Mouse (Mus musculus) frontal cortex, postnatal 14 days (tissue): ENCODE results near the gene Nck2.

ENCODE experiments used
- DNase-seq, 2 experiments: peaks; one replicate each; pipeline ENCODE4 v3.0.0; 2022; ENCODE audit warnings: low spot score in 2 of 2

Gene Nck2

DNA sequence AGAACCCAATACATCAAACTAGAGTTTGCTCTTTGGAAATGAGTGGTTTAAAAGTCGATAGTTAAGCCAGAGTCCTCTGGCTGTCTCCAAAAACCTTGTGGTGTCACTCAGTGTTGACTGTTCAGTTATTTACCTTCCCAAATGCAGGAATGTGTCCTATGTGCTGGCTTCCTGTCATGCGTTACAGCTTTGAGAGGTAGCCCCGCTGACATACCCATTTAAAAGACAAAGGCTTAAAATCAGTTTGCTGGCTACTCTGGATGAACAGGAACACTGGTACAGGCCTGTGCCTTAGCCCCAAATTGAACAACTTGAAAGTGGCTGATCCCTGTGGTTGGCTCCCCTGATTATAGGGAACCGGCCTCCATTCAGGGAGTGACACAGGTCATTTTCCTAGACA lies 126.7 kb downstream of the Nck2 start:
- DNase-seq: no peak

DNA sequence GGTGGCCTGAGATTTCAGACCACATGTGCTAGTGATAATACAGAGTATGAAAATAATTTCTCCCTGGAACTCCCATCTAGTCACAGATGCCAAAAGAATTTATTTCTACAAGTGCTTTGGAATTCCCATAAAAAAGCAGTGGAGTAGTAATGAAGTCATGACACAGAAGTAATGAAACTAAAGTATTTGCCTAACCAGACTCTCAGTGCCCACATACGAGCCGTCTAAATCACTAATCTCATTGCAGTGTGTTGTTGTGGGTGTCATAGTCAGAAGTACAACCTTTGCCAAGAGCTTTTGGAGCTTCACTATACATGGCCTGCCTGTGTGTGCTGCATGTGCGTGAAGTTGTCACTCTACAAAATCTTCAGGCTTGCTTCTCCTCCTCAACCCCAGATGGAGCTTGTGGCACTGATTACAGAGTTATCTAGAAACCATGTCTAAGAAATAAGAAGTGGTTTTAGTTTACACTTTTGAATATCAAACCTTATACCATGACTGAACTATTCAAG lies 130.5 kb downstream of the Nck2 start:
- no peak for DNase-seq

DNA sequence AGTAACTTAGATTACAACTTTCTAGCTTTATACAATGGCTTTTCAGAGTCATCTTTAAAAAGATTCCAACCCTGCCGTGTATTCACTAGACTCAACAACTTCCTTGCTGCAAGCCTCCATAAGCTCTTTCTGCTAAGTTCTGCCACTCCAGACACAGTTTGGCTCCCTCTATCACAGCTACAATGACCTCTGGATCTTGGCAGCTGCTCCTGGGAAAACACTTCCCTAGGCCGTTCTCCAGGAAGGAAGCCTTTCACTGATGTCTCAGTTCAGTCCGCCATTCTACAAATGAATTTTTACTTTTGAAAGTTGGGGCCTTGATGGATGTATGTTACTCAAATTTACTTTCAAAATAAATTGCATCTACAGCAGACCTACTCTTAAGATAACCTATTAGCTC lies 133.0 kb downstream of the Nck2 start:
- DNase-seq: no peak

DNA sequence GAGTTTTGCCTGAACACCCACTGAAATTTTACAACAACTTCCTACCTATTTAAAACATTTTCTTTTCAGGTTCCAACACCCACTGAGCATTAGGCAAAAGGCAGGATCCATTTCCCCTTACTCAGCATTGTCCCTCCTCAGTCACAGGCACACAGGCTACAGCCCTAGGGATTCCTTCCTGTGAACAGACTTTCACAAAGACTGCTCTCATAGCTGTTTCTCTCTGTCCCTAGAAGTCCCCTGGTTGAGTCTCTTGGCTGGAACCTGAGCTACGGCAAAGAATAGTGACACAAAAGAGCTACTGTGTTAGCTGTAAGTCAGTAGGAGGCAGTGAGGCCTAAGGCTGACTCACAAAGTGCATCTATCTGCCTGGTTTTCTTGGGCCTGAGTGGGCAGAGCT lies 139.2 kb downstream of the Nck2 start:
- DNase-seq: no peak

DNA sequence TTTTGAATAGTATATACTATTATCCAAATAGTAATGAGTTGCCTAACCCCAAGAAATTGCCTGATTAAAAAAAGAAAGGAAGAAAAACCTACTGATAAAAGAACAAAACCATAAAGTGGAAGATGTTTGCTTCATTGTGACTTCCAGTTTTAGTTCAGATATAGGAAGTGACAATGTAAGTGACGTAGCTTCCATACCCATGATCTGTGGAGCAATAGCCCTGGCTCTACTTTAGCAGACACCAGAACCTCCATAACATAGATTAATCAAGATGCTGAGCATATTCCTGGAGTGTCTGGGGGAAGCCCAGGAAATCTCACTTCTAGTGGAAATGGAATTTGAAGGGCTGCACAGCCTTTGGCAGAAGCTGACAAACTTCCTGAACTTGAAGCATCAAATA lies 144.6 kb downstream of the Nck2 start:
- DNase-seq: no peak

DNA sequence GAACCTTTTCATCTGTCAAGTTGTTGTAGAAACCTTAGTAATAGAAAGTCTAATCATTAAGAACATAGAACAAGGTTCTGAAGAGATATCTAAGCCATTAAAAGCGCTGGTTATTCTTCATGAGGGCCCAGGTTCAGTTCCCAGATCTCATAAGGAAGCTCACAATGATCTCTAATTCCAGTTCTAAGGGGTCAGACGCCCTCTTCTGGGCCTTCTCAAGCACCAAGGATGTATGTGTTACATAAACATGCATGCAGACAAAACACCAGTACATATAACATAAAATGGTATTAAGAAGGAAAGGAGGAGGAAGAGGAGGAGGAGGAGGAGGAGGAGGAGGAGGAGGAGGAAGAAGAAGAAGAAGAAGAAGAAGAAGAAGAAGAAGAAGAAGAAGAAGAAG lies 145.5 kb downstream of the Nck2 start:
- DNase-seq: no peak

DNA sequence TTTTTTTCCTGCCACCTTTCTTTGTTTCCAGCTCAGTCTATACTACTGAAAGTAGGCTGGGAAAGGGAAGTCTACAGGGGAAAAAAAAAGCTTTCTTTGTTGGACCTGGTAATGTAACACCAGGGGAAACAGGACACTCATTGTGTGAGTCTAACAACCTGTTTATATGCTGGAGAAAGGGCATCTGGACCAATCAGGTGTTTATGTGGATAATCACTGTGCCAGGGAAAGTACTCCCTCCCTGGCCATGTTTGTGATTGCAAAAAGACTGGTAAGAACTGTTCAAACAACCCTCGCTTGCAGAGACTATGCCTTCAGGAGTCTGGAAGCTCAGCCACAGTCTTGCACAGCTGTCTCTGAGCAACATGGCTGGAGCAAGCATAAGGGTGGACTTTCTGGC lies 146.3 kb downstream of the Nck2 start:
- DNase-seq: no peak

DNA sequence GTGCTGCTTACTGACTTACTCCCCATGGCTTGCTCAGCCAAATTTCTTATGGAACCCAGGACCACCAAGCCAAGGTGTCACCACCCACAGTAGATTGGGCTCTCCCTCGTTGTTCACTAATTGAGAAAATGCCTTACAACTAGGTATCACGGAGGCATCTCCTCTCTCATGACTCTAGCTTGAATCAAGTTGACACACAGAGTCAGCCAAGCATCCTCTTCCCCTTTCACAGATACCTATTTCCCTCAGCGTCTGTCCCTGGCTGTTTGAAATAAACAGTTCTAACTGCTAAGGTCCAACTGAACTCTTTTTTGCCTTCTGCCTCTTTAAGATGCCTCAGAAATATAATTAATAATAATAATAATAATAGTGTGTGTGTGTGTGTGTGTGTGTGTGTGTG lies 148.7 kb downstream of the Nck2 start:
- no peak for DNase-seq

DNA sequence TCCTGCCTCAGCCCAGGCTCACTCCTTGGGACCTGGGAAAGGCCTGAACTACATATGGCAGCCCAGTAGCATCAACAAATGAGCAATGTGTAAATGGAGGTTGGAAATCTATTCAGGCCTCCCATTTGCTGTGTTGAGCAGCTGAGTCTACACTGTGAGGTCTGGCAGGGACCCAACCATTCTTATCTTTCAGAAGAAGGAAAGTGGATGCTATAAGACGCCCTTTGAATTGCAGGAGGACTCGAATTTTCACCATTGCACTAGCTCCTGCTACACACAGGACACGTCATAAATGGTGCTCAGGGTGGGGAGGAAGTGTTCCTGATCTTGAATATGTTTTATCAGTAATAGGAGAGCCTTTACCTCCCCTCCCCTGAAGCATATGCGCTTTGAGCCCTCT lies 150.4 kb downstream of the Nck2 start:
- no peak for DNase-seq

DNA sequence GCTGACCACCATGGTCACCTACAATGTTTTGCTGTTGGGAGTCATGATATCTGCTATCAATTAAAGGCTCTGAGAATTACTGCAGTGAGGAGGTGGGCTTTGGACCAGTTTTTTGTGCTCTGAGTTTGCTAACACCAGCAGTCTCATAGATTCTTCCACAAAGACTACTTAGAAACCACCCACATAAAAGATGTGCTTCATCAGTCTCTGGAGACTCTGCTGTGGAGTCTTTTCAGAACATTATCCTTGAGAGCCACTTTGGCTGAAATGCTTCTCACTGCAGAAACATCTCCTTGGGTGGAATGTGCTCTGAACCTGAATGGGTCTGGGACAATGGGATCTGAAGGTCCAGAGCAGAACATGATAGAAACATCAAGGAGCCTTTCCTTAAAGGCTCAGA lies 153.4 kb downstream of the Nck2 start:
- DNase-seq: no peak

DNA sequence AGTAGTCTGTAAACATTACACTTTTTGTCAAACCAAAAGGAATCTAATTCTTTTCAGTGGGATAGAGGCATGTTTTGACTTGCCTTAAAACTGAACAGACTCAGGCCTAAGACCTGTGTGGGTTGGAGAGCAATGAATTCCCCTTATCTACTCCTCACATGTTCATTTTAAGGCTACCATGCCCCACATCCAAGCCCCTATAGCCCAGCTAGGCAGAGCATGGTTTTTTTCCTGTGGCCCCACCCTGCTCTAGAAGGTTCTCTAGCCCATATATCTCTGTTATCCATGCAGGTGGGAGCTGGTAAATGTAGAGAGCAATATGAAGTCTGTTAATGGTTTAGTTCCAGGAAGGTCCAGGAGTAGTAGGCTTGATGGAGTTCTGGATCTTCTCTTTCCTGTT lies 155.1 kb downstream of the Nck2 start:
- no peak for DNase-seq

DNA sequence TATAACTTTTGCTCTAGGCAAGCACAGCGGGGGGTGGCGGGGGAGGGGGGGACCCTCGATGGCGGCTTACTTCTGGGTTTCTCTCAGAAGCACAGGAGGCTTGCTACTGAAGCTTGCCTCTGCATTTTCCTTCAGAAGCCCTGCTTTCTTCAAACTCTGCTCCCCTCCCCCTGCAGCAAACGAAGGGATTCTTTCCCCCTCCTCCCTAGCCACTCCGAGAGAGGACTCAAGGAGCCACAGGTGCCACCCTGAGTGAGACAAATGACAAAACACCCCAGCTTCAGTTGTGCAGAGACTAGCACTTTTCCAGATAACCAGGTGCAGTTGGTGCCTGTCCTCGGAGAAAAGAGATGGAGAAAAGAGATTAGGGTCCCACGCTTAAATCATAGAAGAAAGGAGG lies 156.7 kb downstream of the Nck2 start:
- DNase-seq: no peak

DNA sequence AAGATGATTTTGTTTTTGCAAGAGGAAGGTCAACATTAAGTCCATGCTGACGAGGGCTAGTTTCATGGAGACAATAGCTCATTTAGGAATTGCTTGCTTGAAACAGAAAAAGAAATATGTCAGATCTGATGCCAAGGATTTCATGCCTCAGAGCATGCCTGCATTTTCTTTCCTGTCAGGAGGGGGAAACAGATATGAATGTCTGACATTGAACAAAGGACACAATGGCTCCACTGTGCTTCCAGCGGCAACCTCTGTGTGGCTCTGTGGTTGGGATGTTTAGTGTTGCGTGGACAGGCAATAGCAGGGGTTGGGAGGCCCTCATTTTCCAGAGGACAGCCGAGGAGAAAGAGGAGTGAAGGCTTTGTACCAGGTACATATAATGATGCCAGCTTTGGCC lies 171.6 kb downstream of the Nck2 start:
- no peak for DNase-seq
